Mouse (Mus musculus) stomach, postnatal 0 days (tissue): ENCODE measurements around the gene Flnc. TPM values are rescaled to one million over a fixed set of nuclear protein-coding genes. Genes with fewer than 3 reads are reported as not detected.

Source experiments
- ATAC-seq: fragments of 200-750 bp; cut with Nextera tagmentation; 2 replicates; pipeline ENCODE4 v1.8.0; 2017; ENCODE audit not compliant: low FRiP score, low TSS enrichment
- DNase-seq: peaks from one replicate; pipeline ENCODE4 v3.0.0-alpha.2; 2016; ENCODE audit warnings: low spot score
- H3K27ac ChIP-seq: fragments of 300-500 bp; sonication (generic); replicated peaks from 2 replicates; pipeline ENCODE4 v1.5.1; 2014; ENCODE audit warnings: mild to moderate bottlenecking, control low read depth
- H3K27me3 ChIP-seq: fragments of 300-500 bp; sonication (generic); 2 replicates; pipeline ENCODE4 v1.6.1; 2014; ENCODE audit warnings: low read length; ENCODE audit not compliant: control insufficient read depth, insufficient read depth
- H3K36me3 ChIP-seq: fragments of 300-500 bp; sonication (generic); 2 replicates; pipeline ENCODE4 v1.6.1; 2014; ENCODE audit warnings: low read length, mixed read lengths; ENCODE audit not compliant: control insufficient read depth, insufficient read depth
- H3K4me1 ChIP-seq: fragments of 300-500 bp; sonication (generic); replicated peaks from 2 replicates; pipeline ENCODE4 v1.6.1; 2014; ENCODE audit warnings: antibody characterized with exemption; ENCODE audit not compliant: control insufficient read depth, insufficient read depth
- H3K4me2 ChIP-seq: fragments of 300-500 bp; sonication (generic); replicated peaks from 2 replicates; pipeline ENCODE4 v1.6.1; 2014; ENCODE audit warnings: low read depth, mild to moderate bottlenecking, control low read depth, moderate library complexity
- H3K4me3 ChIP-seq: fragments of 300-500 bp; sonication (generic); 2 replicates; pipeline ENCODE4 v1.5.1; 2014; ENCODE audit warnings: low read depth, low read length, control low read depth
- H3K9ac ChIP-seq: fragments of 300-500 bp; sonication (generic); 2 replicates; pipeline ENCODE4 v1.6.1; 2014; ENCODE audit warnings: mild to moderate bottlenecking, low read length, control low read depth, mixed read lengths
- H3K9me3 ChIP-seq: fragments of 300-500 bp; sonication (generic); 2 replicates; pipeline ENCODE4 v1.6.1; 2016; ENCODE audit warnings: low read length; ENCODE audit not compliant: control insufficient read depth
- CTCF ChIP-seq: IDR thresholded peaks from 2 replicates; pipeline ENCODE4 v1.5.1; 2016; ENCODE audit warnings: antibody characterized with exemption, low read depth, mild to moderate bottlenecking, moderate library complexity
- EP300 ChIP-seq: optimal IDR thresholded peaks from 2 replicates; pipeline ENCODE3; 2016; ENCODE audit warnings: antibody characterized with exemption
- WGBS: fragments of 180-500 bp; shearing (Covaris S2); extraction: QIAGEN DNeasy Blood & Tissue Kit; methylation state at CpG from one replicate; pipeline ENCODE4 v1.1.7; 2014; 5-methylcytosine and 5-hydroxymethylcytosine counted together
- microRNA-seq: library from miRNA; unstranded; fragments of <30 nt; microRNA quantifications from one replicate; pipeline ENCODE4, GENCODE M21; 2016
- polyA plus RNA-seq: library from polyadenylated mRNA; unstranded; fragments of >200 nt; fragmentation: Nextera tagmentation; extraction: Ambion mirVana; gene quantifications from 2 replicates; pipeline ENCODE4 v1.2.1, GENCODE M21; 2015

The Flnc gene
- polyA plus RNA-seq, 1 experiment from 2014 or later = 5.9 TPM

- ATAC-seq = peak; percentile 50
- WGBS = under 1% methylated on average over 45 of the region's 47 CpGs
- Histone ChIP-seq H3K4me1 (no peaks in the 10 kb centered on the region), H3K9me3 (no peaks in the 10 kb centered on the region), H3K27me3 (no peaks in the 10 kb centered on the region), H3K4me2 (peak within 1 kb of the TSS; percentile 76), H3K27ac (no peak within 1 kb of the TSS; the same call in 1 of the 2 replicates), H3K36me3 (no peaks in the 10 kb centered on the region), H3K4me3 (peak within 1 kb of the TSS; percentile 54), H3K9ac (peak within 1 kb of the TSS; percentile 55)
- peak; percentile 51 for DNase-seq
- TF ChIP-seq EP300 = no peak
- TF ChIP-seq CTCF = no peak
Measured at GRCm38 (mm10) chr6:29507447-29508309, 74.6 kb downstream of the Flnc start, which contains the start of gene Kcp. Gene Kcp (minus strand): TSS chr6:29507952.

- H3K27ac ChIP-seq = peak overlapping the region; percentile 18; the same call in 1 of the 2 replicates
- no peaks in the 10 kb centered on the region for H3K27me3 ChIP-seq
- H3K4me2 ChIP-seq = no peak overlapping the region
- H3K4me1 ChIP-seq = no peaks in the 10 kb centered on the region
- H3K9ac ChIP-seq = no peak overlapping the region
- WGBS = 46% methylated on average over 2 of the region's 2 CpGs
- DNase-seq = no peak
- no peak for TF ChIP-seq CTCF
- no peak for TF ChIP-seq EP300
- H3K9me3 ChIP-seq = no peaks in the 10 kb centered on the region
- H3K4me3 ChIP-seq = no peak overlapping the region
- no peaks in the 10 kb centered on the region for H3K36me3 ChIP-seq
- ATAC-seq = no peak
Measured at GRCm38 (mm10) chr6:29509086-29509485, 76.0 kb downstream of the Flnc start.

Small RNAs within 50 kb of the gene (microRNA-seq; reads per million reads assigned to microRNA genes)
- gene Gm26220 (not detected), gene Gm44354 (not detected)

Other genes with a start within 250 kb of the Flnc start
- 26.9 and 28.0 TPM in 2 replicates for gene Impdh1, start 216.9 kb upstream of the Flnc start, polyA plus RNA-seq
- gene Hilpda, start 160.8 kb upstream of the Flnc start, polyA plus RNA-seq = 29.8 and 34.1 TPM in 2 replicates
- gene Fam71f2, start 153.7 kb upstream of the Flnc start, polyA plus RNA-seq = 0.11 TPM in 1 of 2 replicates, not detected in the other
- gene Fam71f1, start 114.1 kb upstream of the Flnc start, polyA plus RNA-seq = not detected in 2 replicates
- 174 and 205 TPM in 2 replicates for gene Calu, start 85.2 kb upstream of the Flnc start, polyA plus RNA-seq
- 1.9 and 2.1 TPM in 2 replicates for gene Opn1sw, start 44.8 kb upstream of the Flnc start, polyA plus RNA-seq
- 12.4 and 12.6 TPM in 2 replicates for gene Ccdc136, start 36.9 kb upstream of the Flnc start, polyA plus RNA-seq
- 263 and 269 TPM in 2 replicates for gene Atp6v1f, start 34.5 kb downstream of the Flnc start, polyA plus RNA-seq
- not detected in 2 replicates for gene Atp6v1fnb, start 38.2 kb downstream of the Flnc start, polyA plus RNA-seq
- gene Kcp, start 74.7 kb downstream of the Flnc start, polyA plus RNA-seq = 3.8 and 6.1 TPM in 2 replicates
- gene Irf5, start 93.4 kb downstream of the Flnc start, polyA plus RNA-seq = 9.3 and 11.5 TPM in 2 replicates
- 33.3 and 33.8 TPM in 2 replicates for gene Tnpo3, start 176.6 kb downstream of the Flnc start, polyA plus RNA-seq